Mouse (Mus musculus): ENCODE results near the gene Chpf2.

The Chpf2 gene

DNA sequence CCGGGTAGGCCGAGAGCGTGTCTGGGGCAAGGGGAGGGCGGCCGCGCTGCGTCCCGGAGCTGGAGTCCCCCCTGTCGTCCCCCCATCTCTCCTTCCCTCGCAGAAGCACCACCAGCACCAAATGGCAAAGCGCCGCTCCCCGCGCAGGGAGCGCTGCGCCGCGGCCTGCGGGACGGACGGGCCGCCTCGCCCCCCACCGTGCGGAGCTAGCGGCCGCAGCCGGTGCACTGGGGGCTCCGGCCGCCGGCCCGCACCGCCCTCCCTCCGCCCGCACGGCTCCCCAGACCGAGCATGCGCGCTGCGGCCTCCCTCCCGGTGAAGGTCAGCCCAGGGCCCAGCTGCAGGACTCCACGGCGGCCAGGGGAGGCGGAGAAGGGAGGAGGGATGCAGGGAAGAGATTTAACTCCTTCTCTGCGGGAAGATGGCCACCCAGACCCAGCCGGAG lies 18.1 kb downstream of the Chpf2 start:
- DNase-seq (ENCODE audit: low spot score) = peak; percentile 87

DNA sequence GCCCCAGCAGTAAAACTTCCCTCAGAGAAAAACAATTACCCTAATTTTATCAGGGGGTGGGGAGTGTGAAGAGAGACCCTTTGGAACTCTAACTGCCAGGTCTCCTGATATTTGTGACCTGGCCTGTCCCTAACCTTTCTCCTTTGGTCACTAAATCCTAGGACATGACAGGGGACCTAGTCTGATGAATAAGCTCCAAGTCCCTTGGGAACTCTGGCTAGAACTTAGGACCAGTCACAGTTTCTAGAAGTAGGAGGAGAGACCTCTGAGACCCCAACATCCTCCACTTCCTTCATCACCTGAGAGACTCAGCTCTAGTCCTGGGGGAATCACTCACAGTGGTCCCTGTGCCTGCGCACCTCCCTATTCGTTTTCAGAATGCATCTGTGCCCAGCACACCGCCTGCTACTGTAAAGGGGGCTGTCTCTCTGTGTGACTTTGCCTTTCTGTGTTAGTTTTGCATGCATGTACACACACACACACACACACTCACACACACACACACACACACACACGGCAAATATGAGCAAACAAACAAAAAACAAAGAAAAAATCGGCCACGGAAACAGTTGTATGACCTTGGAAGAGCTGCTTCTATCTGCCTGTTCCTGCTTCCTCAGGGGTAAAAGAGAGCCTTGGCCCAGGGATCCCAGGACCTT lies 18.9 kb downstream of the Chpf2 start:
- no peak for DNase-seq (ENCODE audit: low spot score)

DNA sequence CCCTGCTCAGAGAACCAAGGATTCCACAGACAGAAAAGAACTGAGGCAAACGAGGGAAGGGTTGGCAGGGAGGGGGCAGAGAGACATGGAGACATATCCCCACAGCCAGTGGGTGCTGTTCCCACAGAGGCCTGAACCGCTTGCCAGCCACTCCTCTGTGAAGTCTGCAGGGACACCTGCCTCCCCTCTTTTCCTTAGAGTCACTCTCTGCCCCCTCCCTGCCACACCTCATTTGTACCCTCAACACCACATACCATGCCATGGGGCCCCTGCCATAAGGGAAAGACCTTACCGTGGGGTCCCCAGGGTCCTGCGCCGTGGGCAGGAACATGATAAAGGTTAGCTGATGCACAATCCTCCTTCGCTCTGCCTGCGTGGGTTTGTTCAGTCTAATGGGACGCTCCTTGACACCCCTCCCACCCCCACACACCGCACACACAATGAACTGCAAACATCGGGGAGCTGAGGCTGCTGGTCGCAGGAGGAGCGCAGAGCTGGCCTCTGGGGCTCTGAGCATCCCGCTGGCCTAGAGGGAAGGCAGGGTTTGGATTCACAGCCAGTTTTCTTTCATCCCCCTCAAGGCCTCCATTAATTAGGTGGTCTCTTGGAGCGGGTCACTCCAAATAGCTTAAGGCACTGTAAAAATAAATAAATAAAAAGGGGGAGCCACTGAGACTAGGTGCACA lies 19.6 kb downstream of the Chpf2 start:
- no peak for DNase-seq (ENCODE audit: low spot score)

DNA sequence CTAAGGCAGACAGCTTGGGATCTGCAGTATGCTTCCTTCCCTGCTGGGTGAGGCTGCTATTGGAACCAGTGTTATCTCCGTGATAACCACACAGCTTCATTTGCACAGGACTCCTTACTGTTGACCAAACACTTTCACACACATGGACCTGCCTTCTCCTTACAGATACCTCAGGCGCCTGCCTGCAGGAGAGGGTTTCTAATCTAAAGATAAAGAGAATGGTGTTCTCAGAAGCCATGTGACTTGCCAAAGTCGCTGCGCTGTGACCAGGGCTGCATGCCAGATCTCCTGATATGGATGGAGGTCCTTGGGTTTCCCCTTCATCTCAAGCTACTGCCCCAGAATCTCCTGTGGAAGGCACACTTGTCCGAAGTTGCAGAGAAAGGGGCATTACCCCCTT lies 22.8 kb downstream of the Chpf2 start:
- no peak for DNase-seq (ENCODE audit: low spot score)

- DNase-seq (ENCODE audit: low spot score) = no peak
Observed at GRCm38 (mm10) chr5:24611366-24612301, 25.1 kb downstream of the Chpf2 start.

- DNase-seq (ENCODE audit: low spot score) = no peak
Observed at GRCm38 (mm10) chr5:24612302-24612649, 25.7 kb downstream of the Chpf2 start.

DNA sequence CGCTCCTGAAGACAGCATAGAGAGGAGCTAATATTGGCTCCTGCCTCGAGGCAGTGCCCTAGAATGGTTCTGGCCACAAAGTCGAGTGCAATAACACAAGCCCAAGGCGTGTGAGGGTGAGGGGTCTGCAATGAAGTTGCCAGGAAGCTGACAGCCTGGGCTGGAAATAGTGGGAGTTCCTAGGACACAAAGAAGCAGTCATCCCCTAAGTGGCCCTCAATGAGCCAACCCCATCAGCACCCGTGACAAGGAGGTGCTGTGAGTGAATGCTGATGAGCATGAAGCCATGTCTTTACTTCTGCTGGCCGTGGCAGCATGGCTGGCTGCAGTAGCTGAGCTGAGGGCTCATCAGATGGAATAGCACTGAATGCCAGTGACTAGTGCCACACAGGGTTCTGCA lies 28.6 kb downstream of the Chpf2 start:
- no peak for DNase-seq (ENCODE audit: low spot score)

DNA sequence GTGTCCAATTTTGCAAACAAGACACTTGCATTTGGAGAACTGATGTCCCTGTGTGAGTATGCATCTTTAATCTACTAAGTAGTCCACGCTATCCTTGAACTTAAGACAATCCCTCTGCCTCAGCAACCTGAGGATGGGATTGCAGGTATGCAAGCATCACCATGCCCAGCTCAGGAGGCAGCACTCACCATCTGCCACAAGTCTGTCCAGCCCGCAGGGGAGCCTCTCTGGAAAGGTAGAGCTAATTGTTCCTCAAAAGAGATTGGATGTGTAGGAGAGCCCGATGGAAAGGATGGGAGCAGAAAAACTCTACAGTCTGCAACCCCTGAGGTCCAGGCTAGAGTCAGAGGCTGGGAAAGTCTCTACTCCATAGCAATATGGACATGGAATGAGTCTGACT lies 32.4 kb downstream of the Chpf2 start:
- no peak for DNase-seq (ENCODE audit: low spot score)

- no peak for DNase-seq (ENCODE audit: low spot score)
Observed at GRCm38 (mm10) chr5:24620116-24620515, 33.6 kb downstream of the Chpf2 start.

DNA sequence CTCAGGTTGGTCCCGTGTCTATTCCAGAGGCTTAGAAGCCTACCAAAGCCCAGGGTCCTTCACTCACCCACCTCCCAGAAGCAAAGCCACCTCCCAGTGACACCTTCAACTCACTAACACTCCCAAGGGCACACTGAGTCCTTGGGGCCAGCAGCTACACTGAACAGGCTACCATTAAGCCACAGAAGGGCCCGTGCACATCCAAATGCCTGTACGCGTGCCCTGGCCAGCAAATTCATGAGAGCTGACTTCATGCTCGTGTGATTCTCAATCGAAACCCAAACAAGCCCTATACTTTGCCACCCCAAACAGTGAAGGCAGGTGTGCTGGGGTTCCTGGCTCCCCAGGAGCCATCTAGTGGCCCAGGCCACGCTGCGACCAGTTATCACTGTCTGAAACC lies 34.1 kb downstream of the Chpf2 start:
- DNase-seq (ENCODE audit: low spot score) = no peak

GRCm38 (mm10) chr5:24622386-24623040 lies 36.0 kb downstream of the Chpf2 start:
- DNase-seq (ENCODE audit: low spot score) = no peak

GRCm38 (mm10) chr5:24623041-24623985 lies 36.8 kb downstream of the Chpf2 start:
- no peak for DNase-seq (ENCODE audit: low spot score)

- no peak for DNase-seq (ENCODE audit: low spot score)
Observed at GRCm38 (mm10) chr5:24623986-24624821, 37.7 kb downstream of the Chpf2 start, which contains the start of gene Smarcd3. Gene Smarcd3, minus strand, starts transcription at chr5:24624411.

DNA sequence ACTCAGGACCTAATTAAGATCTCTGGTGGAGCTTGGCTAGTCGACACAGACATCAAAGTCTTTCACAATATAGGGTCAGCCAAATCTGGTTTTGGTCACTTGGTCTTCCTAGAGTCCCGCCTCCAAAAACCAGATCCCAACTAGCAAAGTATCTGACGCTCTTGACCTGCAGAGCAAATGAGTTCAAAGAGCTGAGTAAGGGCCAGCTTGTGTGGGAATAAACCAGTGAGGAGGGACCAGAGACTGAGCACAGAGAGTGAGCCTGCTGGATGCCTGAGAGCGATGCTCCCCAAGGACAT lies 38.2 kb downstream of the Chpf2 start:
- no peak for DNase-seq (ENCODE audit: low spot score)

DNA sequence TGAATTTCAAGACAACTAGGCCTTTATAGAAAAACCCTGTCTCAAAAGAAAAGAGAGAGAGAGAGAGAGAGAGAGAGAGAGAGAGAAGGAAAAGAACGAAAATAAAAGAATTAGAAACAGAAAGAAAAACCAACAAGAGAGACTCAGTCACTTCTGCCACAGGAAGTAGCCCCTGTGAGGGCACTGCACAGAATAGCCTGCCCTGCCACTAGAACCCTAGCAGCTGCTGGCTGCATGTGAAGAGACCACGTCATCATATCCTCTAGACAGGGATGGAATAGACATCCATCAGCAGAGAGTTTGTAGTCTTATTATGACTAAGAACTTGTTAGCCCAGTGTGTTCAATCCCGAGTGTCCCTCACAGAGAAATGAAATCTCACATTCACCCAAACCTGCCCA lies 43.2 kb downstream of the Chpf2 start:
- no peak for DNase-seq (ENCODE audit: low spot score)

GRCm38 (mm10) chr5:24635093-24635492 lies 48.6 kb downstream of the Chpf2 start:
- DNase-seq (ENCODE audit: low spot score) = no peak

- DNase-seq (ENCODE audit: low spot score) = no peak
Observed at GRCm38 (mm10) chr5:24635526-24636141, 49.1 kb downstream of the Chpf2 start.

DNA sequence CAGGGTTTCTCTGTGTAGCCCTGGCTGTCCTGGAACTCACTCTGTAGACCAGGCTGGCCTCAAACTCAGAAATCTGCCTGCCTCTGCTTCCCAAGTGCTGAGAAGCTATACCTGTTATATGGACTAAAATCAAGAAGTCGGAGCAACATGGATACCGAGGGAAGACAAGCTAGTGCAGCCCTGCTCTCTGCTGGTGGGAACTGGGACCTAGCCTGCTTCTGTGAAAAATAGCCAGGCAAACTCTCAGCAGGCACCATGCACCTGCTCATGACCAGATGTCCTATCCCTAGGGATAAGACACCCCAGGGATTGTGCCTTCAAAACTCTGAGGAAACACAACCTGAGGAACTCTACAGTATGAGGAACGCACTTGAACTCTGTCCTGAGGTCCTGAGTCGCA lies 50.4 kb downstream of the Chpf2 start:
- no peak for DNase-seq (ENCODE audit: low spot score)

DNA sequence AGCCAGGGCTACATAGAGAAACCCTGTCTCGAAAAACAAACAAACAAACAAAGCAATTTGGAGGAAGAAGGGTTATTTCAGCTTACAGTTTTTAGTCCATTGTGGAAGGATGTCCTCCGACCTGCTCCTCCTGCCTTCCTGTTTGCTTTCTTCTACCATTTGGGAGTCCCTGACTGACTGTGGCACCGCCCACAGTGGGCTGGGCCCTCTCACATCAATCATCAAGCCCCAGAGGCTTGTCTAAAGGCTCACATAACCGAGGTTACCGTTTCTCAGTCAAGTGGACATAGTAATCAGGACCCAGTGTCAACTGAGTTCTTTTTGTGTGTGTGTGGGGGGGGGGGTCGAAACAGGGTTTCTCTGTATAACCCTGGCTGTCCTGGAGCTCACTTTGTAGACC lies 51.6 kb downstream of the Chpf2 start:
- DNase-seq (ENCODE audit: low spot score) = no peak

DNA sequence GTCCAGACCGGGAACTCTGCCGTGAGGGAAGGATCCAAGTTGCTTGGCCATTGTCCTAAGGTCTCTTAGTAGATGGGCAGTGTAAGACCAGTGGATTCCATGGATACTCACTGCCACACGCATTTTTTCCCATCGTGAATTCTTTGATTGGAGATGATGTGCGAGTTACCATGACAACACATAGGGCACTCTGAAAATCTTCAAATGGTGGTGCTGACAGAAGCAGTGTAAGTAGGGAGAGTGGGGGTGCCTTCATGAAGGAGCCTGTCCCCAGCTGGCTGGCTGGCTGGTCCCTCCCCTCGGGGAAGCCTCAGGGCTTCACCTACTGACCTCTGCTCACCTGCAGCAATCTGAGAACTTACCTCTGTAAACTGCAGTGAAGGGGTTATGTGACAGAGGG lies 52.5 kb downstream of the Chpf2 start:
- DNase-seq (ENCODE audit: low spot score) = no peak

All from lung, postnatal 25 days (tissue).